Mouse (Mus musculus) adrenal gland, adult 18-20 months (tissue): ENCODE results near the gene Ms4a3. TPM values are rescaled to one million over a fixed set of nuclear protein-coding genes. Genes with fewer than 3 reads are reported as not detected.

Source experiments
- DNase-seq, 2 experiments: peaks; one replicate each; pipeline ENCODE4 v3.0.0; 2021 to 2022; ENCODE audit warnings: low spot score in 2 of 2
- total RNA-seq, 2 experiments: library from RNA; stranded (reverse); gene quantifications; 1 replicate in 1 of 2; 2 replicates in 1 of 2; pipeline ENCODE4 v1.2.3; 2021

Ms4a3 gene
- total RNA-seq, 2 experiments from 2014 or later: not detected

DNA sequence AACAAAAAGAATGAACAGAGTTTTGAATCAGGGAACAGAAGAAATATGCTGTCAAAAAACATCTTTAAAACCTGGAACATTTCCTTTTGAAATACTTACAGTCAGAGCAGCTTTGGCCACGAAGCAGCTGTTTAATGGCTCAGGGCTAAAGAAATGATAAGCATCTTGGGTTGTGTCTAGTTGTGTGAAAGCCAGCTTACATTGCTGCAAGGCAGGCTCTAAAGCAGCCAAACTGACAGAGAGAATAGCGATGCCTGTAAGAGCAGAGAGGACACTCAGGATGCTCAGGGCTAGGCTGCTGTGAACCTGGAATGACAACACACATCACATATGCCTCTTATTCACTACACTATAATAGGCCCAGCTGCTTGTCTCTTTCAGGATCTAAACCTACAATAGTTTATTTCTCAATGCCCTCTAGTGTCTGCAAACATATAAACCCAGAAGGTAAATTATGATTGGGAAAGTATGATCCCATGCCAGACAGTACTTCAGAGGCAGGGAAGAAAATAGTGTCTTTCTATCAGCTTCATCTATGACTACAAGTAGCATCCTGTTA, 50.7 kb downstream of the Ms4a3 start:
- no peak for DNase-seq

DNA sequence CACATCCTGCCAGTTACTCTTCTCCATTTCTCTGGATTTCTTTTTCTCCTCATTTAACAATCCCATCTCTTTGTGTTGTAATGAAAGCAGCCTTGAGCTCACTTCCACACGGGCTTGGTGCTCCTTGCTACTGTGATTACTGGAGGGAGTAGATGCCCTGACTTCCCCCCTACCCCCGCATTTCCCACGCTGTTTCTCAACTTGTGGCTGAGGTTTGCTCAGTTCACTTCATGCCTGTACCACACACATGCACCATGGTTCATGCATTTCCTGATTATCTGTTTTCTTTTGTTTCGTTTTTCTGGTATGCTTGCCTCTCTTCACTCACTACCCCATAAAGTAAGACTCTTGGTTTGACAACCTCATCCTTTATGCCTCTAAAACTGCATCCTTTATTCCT, 51.4 kb downstream of the Ms4a3 start:
- no peak for DNase-seq

Other genes with a start within 250 kb of the Ms4a3 start
- gene Ms4a4c, start 236.1 kb downstream of the Ms4a3 start, total RNA-seq: 1 to 10 TPM; 1.5 to 2.9 TPM
- gene Ms4a4b, start 197.3 kb downstream of the Ms4a3 start, total RNA-seq: 1 to 10 TPM in 1 of 2 experiments, under 1 TPM in 1; 0.70 to 2.0 TPM
- 10 to 100 TPM; 14.6 to 21.3 TPM for gene Ms4a6c, start 171.5 kb downstream of the Ms4a3 start, total RNA-seq
- 1 to 10 TPM in 1 of 2 experiments, not detected in 1; 1.1 TPM for gene Gm8369, start 154.9 kb downstream of the Ms4a3 start, total RNA-seq
- gene Ms4a6b, start 124.3 kb downstream of the Ms4a3 start, total RNA-seq: 10 to 100 TPM; 13.6 to 14.8 TPM
- 1 to 10 TPM; 3.5 to 3.9 TPM for gene Ms4a4d, start 104.0 kb downstream of the Ms4a3 start, total RNA-seq
- 10 to 100 TPM in 1 of 2 experiments, 1 to 10 TPM in 1; 8.2 to 11.6 TPM for gene Ms4a6d, start 36.0 kb downstream of the Ms4a3 start, total RNA-seq
- not detected for gene Ms4a2, start 17.1 kb downstream of the Ms4a3 start, total RNA-seq
- under 1 TPM in 1 of 2 experiments, not detected in 1; 0.50 TPM for gene Oosp2, start 19.7 kb upstream of the Ms4a3 start, total RNA-seq
- gene Oosp1, start 50.3 kb upstream of the Ms4a3 start, total RNA-seq: 1 to 10 TPM in 1 of 2 experiments, not detected in 1; 3.3 TPM
- not detected for gene Oosp3, start 56.2 kb upstream of the Ms4a3 start, total RNA-seq
- gene Gif, start 106.7 kb upstream of the Ms4a3 start, total RNA-seq: not detected
- gene Mrpl16, start 129.5 kb upstream of the Ms4a3 start, total RNA-seq: 10 to 100 TPM; 63.6 to 72.3 TPM
- 1 to 10 TPM; 6.9 to 9.5 TPM for gene Stx3, start 178.6 kb upstream of the Ms4a3 start, total RNA-seq
- not detected for gene Olfr1417, start 198.4 kb upstream of the Ms4a3 start, total RNA-seq
- gene Olfr1418, start 220.2 kb upstream of the Ms4a3 start, total RNA-seq: not detected
- gene Olfr1419, start 234.3 kb upstream of the Ms4a3 start, total RNA-seq: not detected
- gene Olfr1420, start 245.7 kb upstream of the Ms4a3 start, total RNA-seq: not detected